Mouse (Mus musculus) ES-Bruce4 (cell line): ENCODE measurements around the gene Ptprb. TPM values are rescaled to one million over a fixed set of nuclear protein-coding genes. Genes with fewer than 3 reads are reported as not detected.

ENCODE experiments used
- H3K27ac ChIP-seq: 2 replicates; pipeline ENCODE4 v1.5.1; 2012; ENCODE audit warnings: low read length, inconsistent platforms; ENCODE audit not compliant: insufficient read depth
- H3K27me3 ChIP-seq: 2 replicates; pipeline ENCODE4 v1.6.1; 2012; ENCODE audit warnings: mild to moderate bottlenecking, low read length, inconsistent platforms; ENCODE audit not compliant: control insufficient read depth, poor library complexity, insufficient read depth, severe bottlenecking
- H3K36me3 ChIP-seq: 2 replicates; pipeline ENCODE4 v1.6.1; 2012; ENCODE audit warnings: inconsistent platforms, mild to moderate bottlenecking, low read length, moderate library complexity; ENCODE audit not compliant: control insufficient read depth, poor library complexity, insufficient read depth, severe bottlenecking
- H3K4me1 ChIP-seq: one replicate; pipeline ENCODE4 v1.8.1; 2011; ENCODE audit warnings: low read length; ENCODE audit not compliant: control insufficient read depth, insufficient read depth
- H3K4me3 ChIP-seq: 2 replicates; pipeline ENCODE4 v1.5.1; 2011; ENCODE audit warnings: low read depth, mild to moderate bottlenecking, low read length
- H3K9ac ChIP-seq: 2 replicates; pipeline ENCODE4 v1.6.1; 2012; ENCODE audit warnings: low read depth, mild to moderate bottlenecking, inconsistent platforms; ENCODE audit not compliant: poor library complexity, severe bottlenecking
- H3K9me3 ChIP-seq: replicated peaks from 2 replicates; pipeline ENCODE4 v1.6.1; 2012; ENCODE audit warnings: mild to moderate bottlenecking, low read length, inconsistent platforms; ENCODE audit not compliant: control insufficient read depth, poor library complexity, insufficient read depth, severe bottlenecking
- CTCF ChIP-seq: IDR thresholded peaks from one replicate; pipeline ENCODE4 v1.8.1; 2011; ENCODE audit warnings: low read depth, low read length
- EP300 ChIP-seq: IDR thresholded peaks from 2 replicates; pipeline ENCODE4 v1.6.1; 2011; ENCODE audit warnings: low read depth, low read length; ENCODE audit not compliant: insufficient read depth
- POLR2A ChIP-seq: IDR thresholded peaks from one replicate; pipeline ENCODE4 v1.8.1; 2011; ENCODE audit warnings: low read length; ENCODE audit not compliant: insufficient read depth
- polyA plus RNA-seq: library from polyadenylated mRNA; stranded (reverse); fragments of >200 nt; gene quantifications from 2 replicates; pipeline ENCODE4 v1.2.4, GENCODE M21; 2011; ENCODE audit warnings: low read depth; ENCODE audit not compliant: missing spikeins, insufficient read depth, insufficient read length

Gene Ptprb
- polyA plus RNA-seq, 1 experiment: 0.37 TPM

DNA sequence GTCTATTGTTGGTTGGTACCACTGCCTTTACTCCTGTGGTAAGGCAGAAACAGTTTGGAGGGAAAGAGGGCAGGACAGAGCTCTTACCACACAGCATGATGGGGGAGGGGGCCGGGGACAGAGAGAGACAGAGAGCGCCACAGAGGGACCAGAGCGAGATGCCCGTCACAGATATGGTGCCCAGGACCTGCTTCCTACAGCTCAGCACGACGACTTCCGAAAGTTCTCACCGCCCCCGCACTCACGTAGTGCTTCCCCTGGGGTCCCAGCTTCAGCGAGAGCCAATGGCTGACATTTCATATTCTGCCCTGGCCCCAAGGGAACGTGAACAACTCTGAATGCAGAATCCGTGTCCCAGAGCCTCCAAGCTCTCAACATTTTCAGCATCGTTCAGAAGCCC lies 122.2 kb downstream of the Ptprb start:
- Histone ChIP-seq H3K4me1 (no peaks in the 10 kb centered on the region), H3K27me3 (no peaks in the 10 kb centered on the region), H3K9me3 (no peaks in the 10 kb centered on the region), H3K9ac (no peak overlapping the region), H3K4me3 (no peak overlapping the region), H3K27ac (no peak overlapping the region), H3K36me3 (no peaks in the 10 kb centered on the region)
- TF ChIP-seq POLR2A (no peak), EP300 (no peak), CTCF (no peak)

DNA sequence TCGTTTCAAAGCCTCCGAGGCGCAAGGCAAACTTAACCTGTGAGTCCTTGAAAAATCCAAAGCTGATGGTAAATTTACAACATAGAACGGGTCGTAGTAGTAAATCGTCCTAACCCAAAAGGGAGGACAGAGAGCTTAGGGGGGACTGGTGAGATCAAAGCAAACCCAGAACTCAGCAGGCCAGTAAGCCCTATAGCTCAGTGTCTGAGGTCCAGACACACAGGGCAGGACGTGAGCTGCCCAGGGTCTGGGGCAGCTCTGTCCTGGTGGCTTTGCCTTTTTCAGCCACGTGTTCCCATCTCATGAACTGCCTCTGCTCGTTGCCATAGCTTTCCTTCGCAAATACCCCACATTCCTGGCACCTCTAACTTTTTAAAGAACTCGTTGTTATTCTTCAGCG lies 122.7 kb downstream of the Ptprb start:
- no peaks in the 10 kb centered on the region for H3K9me3 ChIP-seq
- no peaks in the 10 kb centered on the region for H3K4me1 ChIP-seq
- no peak overlapping the region for H3K27ac ChIP-seq
- H3K4me3 ChIP-seq: no peak overlapping the region
- no peak overlapping the region for H3K9ac ChIP-seq
- H3K36me3 ChIP-seq: no peaks in the 10 kb centered on the region
- TF ChIP-seq EP300 (no peak), CTCF (no peak), POLR2A (no peak)
- H3K27me3 ChIP-seq: no peaks in the 10 kb centered on the region

DNA sequence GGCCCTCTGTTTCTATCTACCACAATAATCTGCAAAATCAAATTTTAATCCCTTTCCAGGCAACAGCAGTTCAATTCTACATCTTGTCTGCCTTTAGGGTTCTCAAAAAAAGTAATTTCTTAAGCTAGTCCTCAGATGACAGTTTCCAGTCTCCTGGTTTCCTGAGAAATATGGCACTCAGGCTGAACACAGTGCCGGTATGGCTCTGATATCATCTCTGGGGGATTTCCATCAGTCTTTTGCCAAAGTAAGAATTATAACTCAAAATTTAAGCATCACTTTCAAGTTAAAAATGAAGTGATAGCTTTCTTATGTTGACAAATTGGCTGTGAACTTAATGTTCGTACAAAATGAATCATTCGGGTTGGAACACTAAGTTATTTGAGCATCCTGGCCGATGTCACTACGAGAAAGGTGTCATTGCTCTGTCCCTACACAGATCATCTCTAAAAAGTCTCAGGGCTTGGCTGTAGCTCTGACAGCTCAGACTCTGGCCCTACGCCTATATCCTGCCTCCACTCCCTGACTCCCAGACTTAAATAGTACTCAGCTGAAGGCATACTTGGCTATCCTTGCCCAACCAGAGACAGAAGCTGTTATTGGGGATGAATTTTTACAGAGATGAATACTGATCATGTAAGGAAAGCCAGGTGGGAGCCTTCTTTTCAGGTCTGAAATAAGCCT lies 127.6 kb downstream of the Ptprb start:
- H3K27ac ChIP-seq: no peak overlapping the region
- no peak for TF ChIP-seq EP300
- no peak for TF ChIP-seq POLR2A
- no peak for TF ChIP-seq CTCF
- H3K9ac ChIP-seq: no peak overlapping the region
- no peaks in the 10 kb centered on the region for H3K36me3 ChIP-seq
- H3K4me1 ChIP-seq: peaks cover 2% of the 10 kb centered on the region
- no peak overlapping the region for H3K4me3 ChIP-seq
- no peaks in the 10 kb centered on the region for H3K9me3 ChIP-seq
- H3K27me3 ChIP-seq: no peaks in the 10 kb centered on the region

DNA sequence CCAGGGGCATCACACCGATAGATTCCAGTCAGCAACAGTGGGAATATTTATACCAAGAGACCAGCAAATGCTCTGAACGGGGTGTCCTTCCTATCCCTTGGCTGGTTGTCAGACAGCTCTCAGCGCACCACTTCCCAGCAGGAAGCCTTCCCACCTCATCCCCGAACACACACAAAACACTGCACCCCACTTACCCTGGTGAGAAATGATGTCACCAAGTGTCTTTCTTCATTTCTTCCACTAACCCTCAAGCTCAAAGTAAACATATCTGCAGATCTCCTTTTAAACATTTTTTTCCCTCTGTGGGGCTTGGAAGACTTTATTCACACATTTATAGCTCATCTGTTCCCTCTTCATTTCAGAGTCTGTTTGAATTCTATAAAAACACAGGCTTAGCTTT lies 128.4 kb downstream of the Ptprb start:
- Histone ChIP-seq H3K4me3 (no peak overlapping the region), H3K9ac (no peak overlapping the region), H3K27ac (no peak overlapping the region), H3K9me3 (no peaks in the 10 kb centered on the region), H3K4me1 (peaks cover 2% of the 10 kb centered on the region), H3K36me3 (no peaks in the 10 kb centered on the region), H3K27me3 (no peaks in the 10 kb centered on the region)
- TF ChIP-seq EP300 (no peak), CTCF (no peak), POLR2A (no peak)

DNA sequence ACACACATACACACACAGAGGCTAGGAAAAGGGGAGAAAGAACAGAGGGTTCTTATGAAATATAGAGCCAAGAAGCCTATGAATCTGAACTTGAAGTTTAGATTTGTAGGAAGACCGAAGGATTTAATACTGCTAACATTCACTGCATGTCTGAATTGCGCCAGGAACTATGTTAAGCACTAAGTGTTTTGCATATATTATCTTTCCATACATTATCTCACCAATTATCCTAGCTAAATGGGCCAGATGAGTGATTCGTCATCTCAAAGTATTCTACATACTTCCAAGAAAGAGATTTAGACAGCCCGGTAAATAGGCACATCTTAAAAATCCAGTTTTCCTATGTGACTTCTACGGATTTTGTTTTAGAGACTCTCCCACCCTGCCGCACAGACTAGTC lies 129.7 kb downstream of the Ptprb start:
- Histone ChIP-seq H3K9ac (no peak overlapping the region), H3K36me3 (no peaks in the 10 kb centered on the region), H3K4me1 (peaks cover 2% of the 10 kb centered on the region)

DNA sequence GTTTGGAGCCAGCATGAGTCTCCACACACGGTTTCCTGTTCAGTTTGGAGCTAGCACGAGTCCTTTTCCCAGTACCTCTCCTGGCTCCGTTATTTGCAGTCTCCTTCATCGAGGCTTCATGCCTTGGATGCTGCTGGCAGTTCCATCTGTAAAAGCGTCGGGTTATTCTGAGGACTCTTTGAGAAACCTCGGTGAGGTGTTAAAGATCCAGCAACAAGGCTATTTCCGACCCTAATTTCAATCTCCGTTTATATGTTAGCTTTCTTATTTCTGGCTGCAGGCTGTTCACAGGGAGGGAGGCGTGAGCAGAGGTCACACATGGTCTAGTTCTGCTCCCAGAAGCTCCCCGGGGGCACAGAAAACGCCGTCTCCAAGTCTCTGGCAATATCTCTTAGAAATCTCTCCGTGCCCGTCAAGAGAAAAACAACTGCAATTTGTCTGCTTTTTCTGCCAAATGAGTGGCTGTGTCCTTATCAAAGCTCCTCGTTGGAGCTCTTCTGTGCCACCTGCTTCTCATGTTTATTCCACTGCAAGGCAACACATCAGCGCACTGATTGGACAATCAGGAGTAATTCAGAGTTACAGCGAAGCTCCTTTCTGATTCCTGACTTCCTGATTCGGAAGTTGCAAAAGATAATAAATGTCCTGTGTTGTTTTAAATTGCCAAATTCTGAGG lies 132.5 kb downstream of the Ptprb start:
- Histone ChIP-seq H3K4me3 (no peak overlapping the region), H3K36me3 (no peaks in the 10 kb centered on the region), H3K9me3 (no peaks in the 10 kb centered on the region), H3K4me1 (peaks cover 2% of the 10 kb centered on the region), H3K9ac (no peak overlapping the region), H3K27me3 (no peaks in the 10 kb centered on the region), H3K27ac (no peak overlapping the region)
- no peak for TF ChIP-seq EP300
- no peak for TF ChIP-seq CTCF
- no peak for TF ChIP-seq POLR2A

More for the DNA sequence above, 129.7 kb downstream of the Ptprb start:
- Histone ChIP-seq H3K4me3 (no peak overlapping the region), H3K27ac (no peak overlapping the region), H3K27me3 (no peaks in the 10 kb centered on the region), H3K9me3 (no peaks in the 10 kb centered on the region)
- no peak for TF ChIP-seq CTCF
- no peak for TF ChIP-seq POLR2A
